Mouse (Mus musculus): Measurements from ENCODE around the gene Spata45.
"Not testable (repeated sequence)": the region's sequence is repeated elsewhere in the genome, so short reads cannot be mapped to it uniquely, and the experiment has no call there.

The Spata45 gene

DNA sequence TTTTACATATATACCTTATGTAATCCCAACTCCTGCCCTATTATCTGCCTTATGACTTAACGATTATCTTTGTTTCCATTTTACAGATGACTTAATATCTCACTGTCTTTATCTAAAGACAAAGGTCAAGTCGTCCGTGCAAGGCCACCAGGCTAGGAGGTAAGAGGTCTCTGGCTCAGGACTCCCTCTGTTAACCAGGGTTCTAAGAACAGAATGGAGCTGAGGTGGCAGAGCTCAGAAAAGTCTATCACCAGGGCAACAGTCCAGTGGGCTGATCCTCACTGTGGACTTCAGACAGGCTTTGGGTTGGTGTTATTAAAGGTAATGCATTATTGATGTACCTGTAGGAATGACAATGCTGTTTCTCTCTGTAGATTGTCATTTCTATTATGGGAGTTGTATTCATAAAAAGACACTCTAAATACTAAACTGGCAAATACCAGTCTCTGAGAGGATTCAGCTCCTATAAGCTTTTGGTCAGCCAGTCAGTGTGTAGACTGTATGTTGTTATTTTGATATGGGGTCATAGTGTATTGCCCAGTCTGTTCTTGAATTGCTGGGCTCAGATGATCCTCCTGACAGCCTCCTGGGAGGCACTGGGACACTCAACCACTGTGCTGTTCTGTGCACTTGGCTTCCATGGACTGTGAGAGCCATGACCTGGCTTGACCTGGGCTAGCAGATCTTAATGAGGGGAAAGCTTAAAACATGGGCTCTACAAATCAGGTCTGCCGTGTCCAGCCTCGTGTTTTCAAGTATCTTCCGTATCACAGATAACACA, at the start of gene Spata45:
Gene Spata45, plus strand, starts transcription at position 86 of the 781 bp plus-strand sequence.
- no peak for DNase-seq

DNA sequence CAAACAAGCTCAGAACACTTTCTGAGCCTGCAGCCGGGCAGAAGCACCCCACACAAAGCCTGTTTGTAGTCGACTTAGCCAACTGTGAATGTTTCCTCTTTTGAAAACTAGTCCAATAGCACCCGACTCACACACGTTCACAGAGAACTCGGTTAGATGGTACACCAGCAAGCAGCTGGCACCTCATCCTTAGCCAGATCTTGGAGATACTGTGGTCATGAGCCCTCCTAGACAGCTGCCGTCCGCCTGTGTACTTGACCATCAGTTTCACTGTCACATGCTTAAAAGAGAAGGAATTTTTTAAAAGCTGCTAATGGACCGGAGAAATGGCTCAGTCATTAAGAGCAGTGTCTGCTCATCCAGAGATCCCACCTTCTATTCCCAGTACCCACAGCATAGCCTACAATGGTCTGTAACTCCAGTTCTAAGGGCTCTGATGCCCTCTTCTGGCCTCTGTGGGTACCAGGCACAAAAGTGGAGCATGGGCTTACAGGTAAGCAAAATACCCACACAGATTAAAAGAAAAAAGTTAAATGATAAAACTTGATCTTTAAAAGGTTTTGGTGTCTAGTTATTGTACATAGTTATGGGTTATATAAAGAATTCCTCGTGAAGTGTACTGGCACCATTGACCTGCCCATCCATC, 46.9 kb upstream of the Spata45 start:
- no peak for DNase-seq

DNA sequence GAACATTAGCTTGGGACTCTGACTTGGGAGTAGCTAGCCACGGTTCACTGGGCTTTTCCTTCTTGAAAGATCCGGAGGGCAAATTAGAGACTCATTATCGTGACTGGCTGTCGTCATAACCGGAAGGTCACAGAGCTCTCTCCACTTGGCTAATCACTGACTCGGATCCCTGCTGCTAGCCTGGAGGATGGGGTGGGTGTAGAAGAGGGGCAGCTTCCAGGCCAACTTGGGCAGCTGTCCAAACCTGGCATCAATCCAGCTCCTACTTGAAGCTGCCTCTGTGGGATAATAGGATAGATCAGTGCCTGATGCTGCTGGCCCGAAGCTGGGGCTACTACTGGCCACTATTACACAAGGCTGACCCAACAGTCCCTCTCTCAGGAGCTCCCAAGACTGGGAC, 40.9 kb upstream of the Spata45 start:
- DNase-seq, result peak; percentile 16

DNA sequence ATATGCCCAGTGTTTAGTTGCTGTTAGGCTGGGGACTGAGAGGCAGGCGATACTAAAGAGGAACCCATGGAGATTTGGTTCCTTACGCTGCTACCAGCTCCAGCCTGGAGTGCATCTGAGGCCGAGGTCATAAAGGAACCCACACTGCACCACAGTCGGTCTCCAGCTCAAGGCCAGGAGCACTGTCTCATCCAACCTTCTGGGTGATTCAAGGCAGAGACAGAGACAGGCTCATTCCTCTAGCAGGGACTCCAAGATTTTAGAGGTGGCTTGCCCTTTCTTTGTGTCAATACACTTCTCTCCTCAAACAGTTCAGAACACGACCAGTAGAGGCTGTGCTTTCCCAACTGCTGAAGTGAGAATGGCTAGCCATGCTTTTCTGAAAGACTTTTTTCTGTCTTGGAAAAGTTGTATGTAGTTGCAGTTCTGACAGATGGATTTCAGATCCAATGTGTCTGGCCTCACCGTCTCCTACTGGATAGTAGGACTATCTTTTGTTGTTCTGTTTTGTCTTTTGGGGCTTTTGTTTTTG, 40.0 kb upstream of the Spata45 start:
- DNase-seq, result no peak

DNA sequence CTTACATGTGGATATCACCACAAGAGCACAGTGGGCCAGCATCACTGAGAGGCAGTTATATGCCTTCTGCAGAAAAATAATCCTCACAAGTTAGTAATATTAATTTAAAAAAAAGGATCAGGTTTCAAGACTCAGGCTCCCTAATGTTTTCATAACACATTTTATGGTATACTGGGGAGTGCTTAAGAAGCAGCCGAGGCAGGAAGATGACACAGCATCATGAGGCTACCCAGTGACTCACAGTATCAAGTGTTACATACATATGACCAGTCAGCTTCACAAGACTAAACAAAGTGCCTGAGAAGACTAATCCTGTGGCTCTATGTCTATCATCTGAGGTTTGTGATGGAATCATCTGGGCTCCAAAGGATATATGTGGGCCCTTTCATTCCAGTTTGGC, 38.4 kb upstream of the Spata45 start:
- no peak for DNase-seq

DNA sequence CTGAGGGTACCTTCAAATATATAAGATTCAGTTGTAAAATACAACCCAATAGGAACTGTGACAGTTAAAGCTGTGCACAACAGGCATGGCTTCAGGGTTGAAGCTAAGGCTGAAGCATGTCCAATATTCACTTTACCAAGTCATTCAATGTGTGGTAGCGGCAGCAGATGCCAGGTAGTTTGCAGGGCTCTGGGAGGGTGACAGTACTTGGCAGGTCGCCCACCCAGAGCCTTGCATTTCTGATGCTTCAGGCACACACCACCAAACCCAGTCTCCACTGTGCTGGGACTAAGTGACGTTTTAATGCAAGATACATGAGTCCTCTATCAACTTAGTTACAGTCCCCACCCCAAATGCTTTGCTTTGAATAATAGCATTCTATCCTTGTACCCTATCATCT, 35.8 kb upstream of the Spata45 start:
- no peak for DNase-seq

DNA sequence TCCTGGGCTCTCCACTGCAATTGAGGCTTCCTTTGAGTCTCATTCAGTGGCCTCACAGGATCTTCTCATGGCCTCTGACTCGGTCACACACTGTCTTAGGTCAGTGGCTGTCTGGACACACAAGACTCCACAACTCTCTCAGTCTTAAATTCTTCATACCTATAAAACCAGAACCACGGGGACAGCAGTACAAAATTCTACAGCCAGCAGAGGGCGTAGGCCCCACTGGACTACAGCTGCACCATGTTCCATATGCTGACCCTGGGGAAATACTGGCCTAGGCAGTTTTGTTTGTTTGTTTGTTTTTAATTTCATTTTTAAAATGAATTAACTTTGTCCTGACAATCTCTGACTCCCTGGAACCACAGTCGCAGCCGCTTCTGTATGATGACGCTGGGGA, 34.2 kb upstream of the Spata45 start:
- peak; percentile 42 for DNase-seq

DNA sequence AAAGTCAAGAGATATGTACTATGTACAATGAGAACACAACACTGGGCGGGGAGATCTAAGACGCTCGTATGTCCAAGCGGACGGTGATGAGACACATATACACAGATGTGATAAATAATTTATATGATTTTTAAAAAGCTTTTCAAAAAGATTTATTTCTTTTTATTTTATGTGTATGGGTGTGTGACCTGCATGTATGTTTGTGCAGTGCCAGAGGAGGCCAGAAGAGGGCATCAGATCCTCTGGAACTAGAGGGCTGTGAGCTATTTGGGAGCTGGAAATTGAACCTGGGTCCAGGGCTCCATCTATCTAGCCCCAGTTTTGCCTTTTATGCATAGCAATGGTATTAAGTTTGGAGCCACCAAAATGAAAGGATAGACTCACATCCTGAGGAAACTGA, 27.7 kb upstream of the Spata45 start:
- DNase-seq, result peak; percentile 30

DNA sequence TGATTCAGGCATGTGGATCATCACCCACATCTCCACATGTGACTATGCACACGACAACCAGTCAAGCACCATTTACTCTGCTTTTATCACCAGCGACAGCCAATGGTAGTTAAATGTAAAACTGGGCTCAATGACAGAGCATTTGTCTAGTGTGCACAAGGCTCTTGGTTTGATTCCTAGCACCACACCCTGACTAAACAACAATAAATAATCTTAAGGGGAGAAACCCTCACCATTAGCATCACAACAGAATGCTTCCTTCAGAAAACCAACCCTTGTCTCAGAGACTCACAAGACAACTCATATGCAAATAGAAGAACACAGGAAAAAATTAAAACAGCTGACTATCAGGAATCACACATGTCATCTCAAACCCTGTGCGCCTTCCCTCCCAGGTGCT, 22.2 kb upstream of the Spata45 start:
- no peak for DNase-seq

DNA sequence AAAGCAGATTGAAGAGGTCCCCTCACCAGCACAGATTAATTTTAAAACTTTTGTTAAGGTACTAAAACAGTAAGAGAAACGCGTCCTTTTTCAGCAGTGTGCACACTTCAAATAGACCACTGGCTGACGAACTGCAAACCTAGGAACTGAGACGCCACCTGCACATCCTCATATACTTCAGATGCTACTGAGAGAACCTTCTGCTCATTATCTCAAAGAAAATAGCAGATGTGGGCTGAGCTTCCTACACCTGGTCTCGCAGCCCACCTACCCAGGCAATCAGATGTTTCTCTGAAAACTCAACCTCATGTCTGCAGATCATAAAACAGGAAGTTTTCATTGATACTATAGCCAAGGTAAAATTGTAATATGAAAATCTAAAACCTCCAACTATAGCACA, 16.6 kb upstream of the Spata45 start:
- no peak for DNase-seq

DNA sequence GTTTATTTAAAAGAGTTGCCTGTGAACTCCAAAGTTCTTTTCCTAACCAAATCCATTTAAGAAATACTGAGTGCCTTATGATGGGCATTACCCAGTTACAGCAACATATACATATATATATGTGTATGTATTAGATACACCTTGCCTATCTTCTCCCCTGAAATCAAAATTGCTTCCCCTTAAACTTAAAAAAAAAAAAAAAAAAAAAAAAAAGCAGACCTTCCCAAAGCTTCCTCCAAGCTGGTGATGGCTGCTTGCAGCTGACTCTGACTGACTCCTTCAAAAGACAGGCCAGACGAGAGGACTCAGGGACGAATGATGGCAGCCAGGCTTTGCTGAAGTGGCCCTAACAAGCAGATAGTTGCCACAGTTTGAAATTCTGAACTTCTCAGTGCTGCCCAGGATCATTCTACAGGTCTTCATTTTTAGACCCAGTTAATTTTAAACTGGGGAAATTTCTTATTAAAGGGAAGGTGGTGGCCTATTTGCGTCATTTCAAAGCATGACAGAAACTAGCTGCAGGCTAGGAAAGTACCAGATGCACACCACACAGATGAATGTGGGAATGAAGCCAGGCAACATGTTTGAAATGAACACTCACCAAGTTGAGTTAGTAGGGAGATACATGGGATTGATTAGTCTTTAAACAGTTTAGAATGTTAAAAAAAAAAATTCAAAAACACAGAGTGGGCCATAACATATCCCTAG, 16.1 kb upstream of the Spata45 start:
- DNase-seq, result no peak

DNA sequence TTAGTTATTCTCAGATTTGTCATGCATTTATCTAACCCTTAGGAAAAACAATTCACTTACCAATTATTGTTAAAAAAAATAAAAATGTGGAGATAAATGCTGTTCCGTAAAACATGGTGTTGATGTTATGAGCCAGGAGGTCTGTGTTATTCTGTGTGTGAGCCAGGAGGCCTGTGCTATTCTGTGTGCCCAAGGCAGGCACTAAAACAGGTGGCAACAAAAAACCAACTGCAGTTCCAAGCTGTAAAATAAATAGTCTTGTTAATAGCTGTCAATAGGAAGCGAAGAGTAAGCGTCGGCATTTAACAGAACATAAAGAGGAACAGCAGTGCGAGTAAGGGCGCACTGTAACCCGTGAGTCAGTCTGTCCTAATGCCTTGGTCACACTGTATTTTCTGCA, 15.4 kb upstream of the Spata45 start:
- DNase-seq, result no peak

DNA sequence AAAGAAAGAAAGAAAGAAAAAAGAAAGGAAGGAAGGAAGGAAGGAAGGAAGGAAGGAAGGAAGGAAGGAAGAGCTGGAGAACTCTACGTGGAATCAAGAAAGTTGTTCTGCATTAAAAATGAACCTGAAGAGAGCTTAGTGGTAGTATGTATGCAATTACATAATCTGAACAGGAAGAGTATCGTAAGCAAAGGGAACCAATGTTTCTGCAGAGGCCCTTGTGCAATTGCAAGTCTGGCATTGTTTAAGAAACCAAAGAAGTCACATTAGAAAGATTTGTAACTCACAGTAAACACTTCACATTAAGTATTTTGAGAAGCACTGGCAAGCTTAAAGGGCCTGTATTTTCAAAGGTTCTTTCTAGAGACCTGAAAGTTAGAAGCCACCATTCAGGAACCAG, 13.3 kb upstream of the Spata45 start:
- DNase-seq, result peak; percentile 71

DNA sequence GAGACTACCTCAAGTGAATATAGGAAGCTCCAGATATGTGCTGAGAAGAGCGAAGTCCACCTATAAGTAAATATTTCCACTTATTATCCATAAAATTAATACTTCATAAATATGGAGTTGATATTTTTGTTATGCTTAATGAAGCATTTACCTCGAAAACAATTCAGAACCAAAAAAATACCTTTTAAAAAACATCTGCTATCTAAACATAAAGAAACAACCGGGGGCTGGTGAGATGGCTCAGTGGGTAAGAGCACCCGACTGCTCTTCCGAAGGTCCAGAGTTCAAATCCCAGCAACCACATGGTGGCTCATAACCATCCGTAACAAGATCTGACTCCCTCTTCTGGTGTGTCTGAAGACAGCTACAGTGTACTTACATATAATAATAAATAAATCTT, 12.6 kb upstream of the Spata45 start:
- DNase-seq, result not testable (repeated sequence)

DNA sequence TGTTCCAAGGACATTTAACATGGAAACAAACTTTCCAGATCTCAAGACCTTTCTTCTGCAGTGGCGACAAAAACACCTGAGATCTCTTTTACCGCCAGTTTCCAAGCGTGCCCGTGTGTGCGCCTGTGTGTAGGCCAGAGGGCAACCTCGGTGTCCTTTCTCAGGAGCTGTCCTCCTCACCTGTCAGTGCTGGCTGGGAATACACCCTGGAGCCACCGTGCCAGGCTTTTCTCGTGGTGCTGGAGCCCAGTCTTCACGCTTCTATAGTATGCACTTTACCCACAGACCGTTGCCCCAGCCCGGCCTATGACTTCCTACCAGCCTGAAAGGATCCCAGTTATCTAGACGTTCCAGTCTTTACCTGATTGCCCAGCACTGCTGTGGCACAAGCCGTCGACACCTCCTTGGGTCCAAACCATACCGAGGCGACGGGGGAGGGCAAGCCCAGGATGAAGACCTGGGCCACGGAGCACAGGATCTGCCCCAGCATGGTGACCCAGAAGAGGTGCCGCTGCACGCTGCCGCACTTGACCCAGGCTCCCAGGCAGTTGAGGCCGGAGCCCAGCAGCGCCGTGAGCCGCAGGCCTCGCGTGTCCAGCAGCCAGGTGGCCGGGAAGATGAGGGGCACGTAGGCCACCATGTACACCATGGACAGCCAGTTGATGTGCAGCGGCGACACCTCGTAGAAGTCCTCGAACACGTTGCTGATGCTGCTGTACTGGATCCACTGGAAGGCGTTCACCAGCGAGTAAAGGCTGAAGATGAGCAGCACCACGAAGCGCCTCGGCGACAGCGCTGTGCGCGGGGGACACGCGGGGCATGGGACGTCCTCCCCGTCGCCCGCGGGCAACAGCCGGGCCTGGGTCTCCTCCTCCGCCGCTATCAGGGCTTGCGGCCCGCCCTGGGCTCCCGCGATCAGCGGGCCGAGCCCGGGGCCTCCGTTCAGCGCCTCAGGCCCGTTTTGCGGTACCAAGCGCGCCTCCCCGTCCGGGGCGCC, 11.1 kb upstream of the Spata45 start:
- peak; percentile 22 for DNase-seq

DNA sequence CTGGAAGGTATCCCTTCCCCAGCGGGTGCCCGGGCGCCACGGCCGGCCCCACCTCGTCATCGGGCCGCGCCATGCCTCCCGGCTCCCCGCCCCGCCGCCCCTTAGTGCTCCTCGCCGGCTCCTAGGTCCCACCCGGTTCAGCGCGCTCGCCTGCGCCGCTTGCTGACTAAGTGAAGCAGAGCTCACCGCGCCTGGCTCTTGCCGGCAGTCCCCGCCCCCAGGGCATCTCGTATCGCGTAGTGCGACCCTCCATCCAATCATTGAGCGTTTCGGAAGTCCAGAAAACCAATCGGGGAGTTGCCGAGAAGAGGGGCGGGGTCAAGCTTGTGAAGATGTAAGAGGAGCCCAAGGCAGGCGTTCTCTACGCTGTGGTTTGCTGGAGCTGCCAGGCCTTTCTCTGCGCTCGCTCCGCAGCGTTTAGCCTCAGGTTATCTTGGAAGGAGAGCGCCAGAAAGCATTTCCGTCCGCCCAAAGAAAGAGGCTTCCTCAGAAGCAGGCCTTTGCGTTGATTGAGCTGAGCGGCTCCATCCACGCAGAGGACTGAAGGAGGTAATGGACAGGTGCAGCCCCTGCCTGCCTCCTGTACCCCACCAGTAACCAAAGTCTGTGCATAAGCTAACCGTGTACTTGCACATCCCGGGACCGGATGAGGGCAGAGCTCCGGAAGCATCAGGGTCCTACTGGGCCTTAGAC, 10.3 kb upstream of the Spata45 start, which contains the start of gene Flvcr1:
Gene Flvcr1, minus strand, starts transcription at position 138 of the 693 bp plus-strand sequence.
- DNase-seq, result peak; percentile 100

DNA sequence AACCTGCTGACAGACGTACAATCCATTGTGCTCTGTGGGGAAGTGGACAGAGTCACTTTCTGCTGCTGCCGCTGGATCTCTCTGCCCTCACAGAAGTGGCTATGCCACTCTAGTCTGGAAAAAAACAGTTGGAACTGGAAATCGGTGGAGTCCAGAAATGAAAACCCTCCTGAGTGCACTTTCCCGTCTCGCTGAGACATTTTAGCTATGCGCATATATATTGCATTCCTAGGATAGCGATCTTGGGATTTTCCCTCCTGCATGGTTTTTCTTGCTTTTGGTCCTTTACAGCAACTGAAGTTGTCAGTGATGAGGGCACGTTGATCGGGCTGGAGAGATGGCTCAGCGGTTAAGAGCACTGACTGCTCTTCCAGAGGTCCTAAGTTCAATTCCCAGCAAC, 6.3 kb upstream of the Spata45 start:
- no peak for DNase-seq

DNA sequence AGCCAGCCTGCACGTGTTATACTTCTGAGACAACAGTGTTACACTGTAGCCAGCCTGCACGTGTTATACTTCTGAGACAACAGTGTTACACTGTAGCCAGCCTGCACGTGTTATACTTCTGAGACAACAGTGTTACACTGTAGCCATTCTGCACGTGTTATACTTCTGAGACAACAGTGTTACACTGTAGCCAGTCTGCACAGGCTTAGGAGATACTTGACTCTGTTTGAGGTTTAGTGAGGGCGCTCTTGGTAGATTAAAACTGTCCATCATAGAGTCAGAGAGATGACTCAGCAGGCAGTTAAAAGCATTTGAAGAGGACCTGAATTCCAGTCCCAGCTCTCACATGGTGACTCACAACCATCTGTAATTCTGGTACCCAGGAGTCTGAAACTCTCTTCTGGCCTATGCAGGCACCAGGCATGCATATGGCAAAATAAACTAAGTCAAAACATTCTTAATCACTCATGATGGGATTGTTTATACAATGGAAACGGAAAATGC, 5.5 kb upstream of the Spata45 start:
- peak; percentile 3 for DNase-seq

DNA sequence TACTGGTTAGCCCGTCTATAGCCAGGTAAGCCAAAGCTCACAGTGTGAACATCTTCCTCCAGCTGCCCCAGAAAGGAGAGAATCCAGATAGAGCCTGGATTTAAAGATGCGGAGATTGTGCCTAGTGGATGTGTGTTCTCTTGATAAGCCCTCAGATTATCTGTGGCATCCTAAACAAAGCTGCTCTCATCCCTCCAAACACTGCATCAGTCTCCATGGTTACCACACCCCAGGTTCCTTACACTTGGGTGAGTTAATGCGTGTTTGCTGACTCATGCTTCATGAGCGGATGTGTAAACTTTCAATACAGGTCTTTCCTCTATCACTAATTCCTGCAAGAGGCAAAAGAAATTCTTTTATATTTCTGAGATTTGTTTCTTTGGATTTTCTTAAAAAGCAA, 790 bp upstream of the Spata45 start:
- DNase-seq, result no peak

DNA sequence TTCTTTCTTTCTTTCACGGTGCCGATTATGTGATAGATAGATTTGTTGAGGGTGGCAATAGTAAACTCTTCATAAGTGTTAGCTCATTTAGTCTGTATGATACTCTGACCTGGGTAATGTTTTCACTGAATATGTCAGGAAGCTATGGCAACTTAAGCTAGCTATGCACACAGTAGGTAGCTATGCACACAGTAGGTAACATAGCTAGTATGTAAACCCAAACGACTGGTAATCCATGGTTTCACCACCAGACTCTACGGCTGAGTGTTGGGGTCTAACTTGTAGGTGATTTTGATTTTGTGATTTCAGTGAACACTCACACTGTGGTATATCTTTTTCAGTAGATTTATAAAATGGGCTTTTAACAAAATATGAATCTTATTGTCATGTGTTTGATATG, 1.6 kb downstream of the Spata45 start:
- no peak for DNase-seq

DNA sequence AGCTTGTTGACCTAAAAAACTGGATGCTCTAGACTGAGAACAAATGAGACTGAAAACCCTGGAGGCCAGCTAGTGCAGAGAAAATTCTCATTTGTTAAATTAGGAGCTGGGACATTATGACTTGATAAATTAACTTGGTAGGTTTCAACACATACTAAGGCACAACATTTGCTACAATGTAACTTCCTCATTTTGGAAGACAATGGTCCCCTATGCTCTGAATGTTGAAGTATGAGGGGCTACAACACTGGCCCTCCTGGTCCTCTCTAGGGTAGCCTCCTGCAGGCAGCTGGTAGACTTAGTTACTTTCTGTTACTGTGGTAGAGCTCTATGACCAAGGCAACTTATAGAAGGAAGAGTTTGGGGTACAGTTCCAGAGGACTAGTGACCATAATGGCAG, 4.9 kb downstream of the Spata45 start:
- DNase-seq, result no peak

DNA sequence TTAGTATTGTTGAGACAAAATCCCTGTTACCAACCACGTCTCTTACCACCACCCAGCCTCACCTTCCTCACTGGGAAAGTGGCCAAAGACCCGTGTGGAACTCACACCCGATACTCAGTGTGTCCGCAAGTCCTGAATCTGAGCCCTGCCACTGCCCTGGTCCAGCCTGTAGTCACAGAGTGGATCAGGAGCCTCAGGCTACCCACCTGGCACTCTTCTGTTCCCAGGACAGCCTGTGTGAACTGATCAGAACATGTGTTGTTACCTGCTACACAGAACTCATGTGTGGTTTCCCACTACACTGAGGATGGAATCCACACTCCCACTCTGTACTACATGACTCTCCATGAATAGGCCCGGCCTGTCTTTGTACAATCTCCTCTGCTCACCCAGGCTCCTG, 5.7 kb downstream of the Spata45 start:
- DNase-seq, result no peak

Measured in lung, postnatal 36 days (tissue).